Mouse (Mus musculus): ENCODE results near the gene Rnd2. TPM values are rescaled to one million over a fixed set of nuclear protein-coding genes. Genes with fewer than 3 reads are reported as not detected.
A peak's percentile ranks its signal among the peaks of the same experiment; 100 is the strongest.
"Not testable (repeated sequence)": the region's sequence is repeated elsewhere in the genome, so short reads cannot be mapped to it uniquely, and the experiment has no call there.

The Rnd2 gene
- polyA plus RNA-seq, 1 experiment from 2014 or later = 37.5 TPM

DNA sequence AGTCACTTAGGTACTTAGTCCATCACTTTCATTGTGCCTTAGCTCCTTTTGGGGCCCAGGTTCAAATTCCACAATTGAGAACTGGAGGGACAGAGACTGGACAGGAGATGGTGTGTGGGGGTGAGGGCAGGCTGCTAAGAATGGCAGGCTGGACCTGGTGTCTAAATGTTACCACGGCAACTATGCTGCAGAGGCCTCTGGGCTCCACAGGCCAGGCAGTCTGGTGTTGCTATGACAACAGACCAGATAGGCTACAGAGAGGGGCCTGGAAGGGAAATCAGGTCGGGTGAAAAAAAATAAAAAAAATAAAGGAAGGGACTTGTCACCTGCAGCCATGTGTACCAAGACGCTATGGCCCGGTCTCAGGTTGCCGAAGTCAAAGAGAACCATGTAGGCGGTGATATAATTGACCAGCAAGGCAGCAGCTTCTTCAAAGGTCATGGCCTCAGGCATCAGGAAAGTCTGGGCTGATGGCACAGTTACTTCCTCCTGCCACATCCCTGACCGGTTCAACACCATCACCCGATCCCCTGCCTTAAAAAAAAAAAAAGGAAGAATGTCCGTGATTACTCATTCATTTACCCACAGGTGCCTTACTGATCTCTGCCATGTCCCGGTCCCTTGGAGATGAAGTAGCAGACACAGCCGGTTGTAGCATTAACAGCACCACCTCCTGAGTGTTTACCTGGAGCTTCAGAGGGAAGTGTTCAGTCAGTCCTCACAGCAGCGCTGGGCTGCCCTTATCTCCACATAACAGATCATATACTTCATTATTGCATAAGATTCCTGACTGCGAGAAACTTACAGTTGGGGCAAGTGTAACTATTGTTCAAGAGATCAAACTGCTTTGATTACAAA, 2.0 kb upstream of the Rnd2 start:
- Histone ChIP-seq H3K27ac (ENCODE audit: low read depth, low read length) (0 out of 2 replicates have a peak overlapping the region, but pooled peaks have one; percentile 40), H3K9ac (ENCODE audit: low read length) (peak overlapping the region; percentile 16; the same call in 1 of the 2 replicates), H3K4me2 (peak overlapping the region; percentile 95), H3K4me1 (ENCODE audit: control insufficient read depth, insufficient read depth, low read length) (peaks cover 42% of the 10 kb centered on the region), H3K27me3 (ENCODE audit: control insufficient read depth, insufficient read depth, low read length) (peaks cover 2% of the 10 kb centered on the region; the same call in 1 of the 2 replicates), H3K36me3 (ENCODE audit: control insufficient read depth, insufficient read depth, low read length) (no peaks in the 10 kb centered on the region; the same call in 1 of the 2 replicates), H3K9me3 (ENCODE audit: control insufficient read depth, low read length) (no peaks in the 10 kb centered on the region), H3K4me3 (ENCODE audit: low read depth, low read length) (no peak overlapping the region)
- ATAC-seq (ENCODE audit: low FRiP score) (peak; percentile 80), DNase-seq (ENCODE audit: low spot score, missing footprints) (peak; percentile 91)
- 41% methylated on average over 13 of the region's 13 CpGs for WGBS

DNA sequence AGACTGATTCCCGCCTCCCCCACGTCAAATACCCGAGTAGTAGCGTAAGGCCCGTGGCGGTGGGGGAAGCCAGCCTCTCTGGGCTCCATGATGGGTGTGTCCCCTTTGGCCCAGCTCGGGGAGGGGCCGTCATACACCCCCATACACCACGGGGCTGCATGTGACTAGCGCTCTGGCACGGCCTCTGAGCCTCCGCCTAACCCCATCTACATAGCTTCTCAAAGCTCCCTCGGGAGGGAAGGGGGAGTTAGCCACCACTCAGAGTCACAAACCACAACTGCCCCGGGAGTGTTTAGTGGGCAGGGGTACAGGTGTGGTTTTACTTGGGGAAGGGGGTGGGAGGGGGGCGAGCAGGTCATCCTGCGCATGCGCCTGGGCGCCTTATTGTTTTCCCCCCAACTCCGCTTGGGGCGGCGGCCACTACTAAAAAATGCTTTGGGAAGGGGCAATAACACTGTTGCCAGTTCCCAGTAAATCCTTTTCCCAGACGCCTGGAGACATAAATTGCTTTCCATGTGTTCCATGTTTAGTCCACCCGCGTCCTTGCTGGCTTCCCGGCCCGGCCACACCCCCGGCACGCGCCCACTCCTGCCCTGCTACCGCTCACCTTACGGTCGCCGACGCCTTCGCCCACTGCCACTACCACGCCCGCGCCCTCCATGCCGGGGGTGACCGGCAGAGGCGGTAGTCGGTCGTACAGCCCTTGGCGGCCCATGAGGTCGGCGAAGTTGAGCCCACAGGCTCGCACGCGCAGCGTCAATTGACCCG, 486 bp downstream of the Rnd2 start:
- peak; percentile 94 for DNase-seq (ENCODE audit: low spot score, missing footprints)
- no peaks in the 10 kb centered on the region; the same call in 1 of the 2 replicates for H3K36me3 ChIP-seq (ENCODE audit: control insufficient read depth, insufficient read depth, low read length)
- H3K4me3 ChIP-seq (ENCODE audit: low read depth, low read length) = peak overlapping the region; percentile 73
- H3K9ac ChIP-seq (ENCODE audit: low read length) = peak overlapping the region; percentile 75
- under 1% methylated on average over 51 of the region's 51 CpGs for WGBS
- ATAC-seq (ENCODE audit: low FRiP score) = peak; percentile 20; the same call in 1 of the 2 replicates
- peaks cover 2% of the 10 kb centered on the region; the same call in 1 of the 2 replicates for H3K27me3 ChIP-seq (ENCODE audit: control insufficient read depth, insufficient read depth, low read length)
- H3K9me3 ChIP-seq (ENCODE audit: control insufficient read depth, low read length) = no peaks in the 10 kb centered on the region
- peak overlapping the region; percentile 95 for H3K4me2 ChIP-seq
- peak overlapping the region; percentile 69 for H3K27ac ChIP-seq (ENCODE audit: low read depth, low read length)
- H3K4me1 ChIP-seq (ENCODE audit: control insufficient read depth, insufficient read depth, low read length) = peaks cover 55% of the 10 kb centered on the region

DNA sequence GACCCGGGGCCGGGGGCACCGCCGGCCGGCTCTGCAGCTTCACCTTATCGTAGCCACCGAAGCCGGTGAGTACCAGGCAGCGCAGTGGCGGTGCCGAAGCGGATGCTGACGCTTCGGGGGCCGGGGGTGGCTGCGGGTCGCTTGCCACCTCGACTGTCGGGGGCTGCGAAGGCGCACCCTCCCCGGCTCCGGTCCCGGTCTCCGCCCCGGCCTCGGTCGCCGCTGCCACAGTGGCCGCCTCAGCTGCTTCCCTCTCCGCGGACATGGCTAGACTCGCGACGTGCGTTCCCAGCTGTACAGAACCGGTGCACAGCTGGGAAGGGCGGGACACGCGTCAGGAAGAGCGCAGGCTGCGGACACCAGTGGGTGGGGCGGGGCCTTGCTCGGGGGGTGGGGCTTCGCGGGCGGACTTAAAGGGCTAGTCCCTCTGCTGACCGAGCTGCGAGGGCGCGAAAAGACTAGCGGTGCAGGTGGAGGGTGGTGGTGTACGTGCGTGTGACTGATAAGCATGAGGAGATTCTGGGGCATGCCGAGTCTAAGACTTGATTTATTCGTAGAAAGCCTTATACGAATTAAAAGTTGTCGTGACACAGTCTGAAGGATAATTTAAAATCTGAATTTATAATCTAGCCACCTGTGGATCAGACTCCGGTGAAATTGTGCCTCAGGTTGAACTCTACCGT, 1.2 kb downstream of the Rnd2 start, which contains the start of gene Vat1:
Gene Vat1, minus strand, starts transcription at position 362 of the 683 bp plus-strand sequence.
- ATAC-seq (ENCODE audit: low FRiP score) (peak; percentile 50), DNase-seq (ENCODE audit: low spot score, missing footprints) (peak; percentile 94)
- peak within 1 kb of the TSS; percentile 73 for H3K4me3 ChIP-seq (ENCODE audit: low read depth, low read length)
- peak within 1 kb of the TSS; percentile 69 for H3K27ac ChIP-seq (ENCODE audit: low read depth, low read length)
- WGBS = 2% methylated on average over 60 of the region's 60 CpGs
- peaks cover 2% of the 10 kb centered on the region; the same call in 1 of the 2 replicates for H3K27me3 ChIP-seq (ENCODE audit: control insufficient read depth, insufficient read depth, low read length)
- no peaks in the 10 kb centered on the region for H3K36me3 ChIP-seq (ENCODE audit: control insufficient read depth, insufficient read depth, low read length)
- peak within 1 kb of the TSS; percentile 75 for H3K9ac ChIP-seq (ENCODE audit: low read length)
- peak within 1 kb of the TSS; percentile 95 for H3K4me2 ChIP-seq
- peaks cover 59% of the 10 kb centered on the region for H3K4me1 ChIP-seq (ENCODE audit: control insufficient read depth, insufficient read depth, low read length)
- no peaks in the 10 kb centered on the region for H3K9me3 ChIP-seq (ENCODE audit: control insufficient read depth, low read length)

DNA sequence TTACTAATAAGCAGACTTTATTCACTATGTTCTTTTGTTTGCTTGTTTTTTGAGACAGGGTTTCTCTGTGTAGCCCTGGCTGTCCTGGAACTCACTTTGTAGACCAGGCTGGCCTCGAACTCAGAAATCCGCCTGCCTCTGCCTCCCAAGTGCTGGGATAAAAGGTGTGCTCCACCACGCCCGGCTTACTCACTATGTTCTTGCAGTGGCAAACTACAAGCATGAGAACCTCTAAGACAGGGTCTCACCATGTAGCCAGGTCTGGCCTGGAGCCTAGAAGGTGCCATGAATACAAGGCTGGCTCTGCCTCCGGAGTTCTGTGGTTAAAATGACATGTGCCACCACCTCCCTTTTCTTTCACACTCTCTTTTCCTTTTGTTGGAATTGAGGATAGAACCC, 1.8 kb downstream of the Rnd2 start:
- ATAC-seq (ENCODE audit: low FRiP score); H3K27ac ChIP-seq (ENCODE audit: low read depth, low read length); H3K9me3 ChIP-seq (ENCODE audit: control insufficient read depth, low read length); DNase-seq (ENCODE audit: low spot score, missing footprints); H3K27me3 ChIP-seq (ENCODE audit: control insufficient read depth, insufficient read depth, low read length); H3K9ac ChIP-seq (ENCODE audit: low read length); H3K36me3 ChIP-seq (ENCODE audit: control insufficient read depth, insufficient read depth, low read length): not testable (repeated sequence)
- Histone ChIP-seq H3K4me2 (peak overlapping the region; percentile 95), H3K4me3 (ENCODE audit: low read depth, low read length) (peak overlapping the region; percentile 73), H3K4me1 (ENCODE audit: control insufficient read depth, insufficient read depth, low read length) (peaks cover 59% of the 10 kb centered on the region)
- 54% methylated on average over 5 of the region's 5 CpGs for WGBS

DNA sequence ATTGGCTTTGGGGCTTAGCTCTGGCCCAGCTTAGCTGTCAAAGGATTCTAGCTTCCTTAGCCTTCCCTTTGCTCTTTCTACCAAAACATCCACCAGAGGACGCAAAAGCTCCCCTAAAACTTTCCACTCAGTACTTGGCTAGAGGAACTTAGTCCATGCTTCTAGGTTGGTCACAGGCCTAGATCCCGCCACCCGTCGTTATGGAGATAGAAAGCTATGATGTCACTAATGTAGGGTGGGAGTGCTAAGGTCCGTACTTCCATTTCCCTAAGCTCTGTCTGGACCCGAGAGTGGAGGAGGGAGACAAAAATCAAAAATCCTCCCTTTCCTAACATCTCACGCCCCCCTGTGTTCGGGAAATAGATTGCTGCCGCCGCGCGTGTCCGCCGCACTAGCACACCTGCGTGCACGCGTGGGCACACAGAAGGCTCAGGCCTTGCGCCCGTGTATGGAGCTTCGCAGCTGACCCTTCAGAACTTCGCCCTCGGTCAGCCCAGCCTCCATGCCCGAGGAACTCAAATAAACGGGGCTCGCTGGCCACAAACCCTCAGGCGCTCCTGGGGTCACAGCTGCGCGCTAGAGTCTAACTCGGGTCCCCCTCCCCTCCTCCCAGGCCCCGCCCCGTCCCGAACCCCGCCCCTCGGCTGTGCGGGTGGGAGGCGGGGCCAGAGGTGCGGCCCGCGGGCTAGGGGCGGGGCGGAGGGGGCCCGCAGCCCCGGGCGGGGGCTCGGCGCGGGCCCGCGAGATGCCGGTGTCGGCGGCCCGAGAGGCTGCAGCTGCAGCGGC, 2.9 kb downstream of the Rnd2 start:
- Histone ChIP-seq H3K27ac (ENCODE audit: low read depth, low read length) (peak overlapping the region; percentile 76), H3K4me2 (peak overlapping the region; percentile 83), H3K9ac (ENCODE audit: low read length) (peak overlapping the region; percentile 84), H3K9me3 (ENCODE audit: control insufficient read depth, low read length) (no peaks in the 10 kb centered on the region), H3K36me3 (ENCODE audit: control insufficient read depth, insufficient read depth, low read length) (no peaks in the 10 kb centered on the region), H3K27me3 (ENCODE audit: control insufficient read depth, insufficient read depth, low read length) (peaks cover 2% of the 10 kb centered on the region; the same call in 1 of the 2 replicates), H3K4me1 (ENCODE audit: control insufficient read depth, insufficient read depth, low read length) (peaks cover 51% of the 10 kb centered on the region), H3K4me3 (ENCODE audit: low read depth, low read length) (peak overlapping the region; percentile 85)
- WGBS = under 1% methylated on average over 40 of the region's 54 CpGs
- DNase-seq (ENCODE audit: low spot score, missing footprints) = peak; percentile 99
- ATAC-seq (ENCODE audit: low FRiP score) = peak; percentile 76

DNA sequence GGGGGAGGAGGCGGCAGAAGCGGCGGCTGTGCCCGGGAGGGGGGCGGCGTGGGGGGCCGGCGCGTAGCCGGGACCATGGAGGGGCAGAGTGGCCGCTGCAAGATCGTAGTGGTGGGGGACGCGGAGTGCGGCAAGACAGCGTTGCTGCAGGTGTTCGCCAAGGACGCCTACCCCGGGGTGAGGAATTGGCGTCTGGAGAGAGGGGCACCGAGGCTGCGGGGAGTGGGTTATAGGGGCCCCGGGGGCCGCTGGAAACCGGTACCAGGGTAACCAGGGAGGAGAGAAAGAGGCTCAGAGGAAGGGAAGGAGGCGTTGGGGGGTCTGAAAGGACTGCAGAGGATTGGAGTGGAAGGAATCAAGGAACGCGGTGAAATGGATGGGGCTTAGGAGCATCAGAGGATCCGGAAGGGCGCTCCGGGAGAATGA, 3.5 kb downstream of the Rnd2 start:
- ATAC-seq (ENCODE audit: low FRiP score) (peak; percentile 55), DNase-seq (ENCODE audit: low spot score, missing footprints) (peak; percentile 96)
- Histone ChIP-seq H3K27me3 (ENCODE audit: control insufficient read depth, insufficient read depth, low read length) (peaks cover 2% of the 10 kb centered on the region; the same call in 1 of the 2 replicates), H3K9me3 (ENCODE audit: control insufficient read depth, low read length) (no peaks in the 10 kb centered on the region), H3K4me2 (peak overlapping the region; percentile 83), H3K27ac (ENCODE audit: low read depth, low read length) (peak overlapping the region; percentile 76), H3K4me3 (ENCODE audit: low read depth, low read length) (peak overlapping the region; percentile 85), H3K4me1 (ENCODE audit: control insufficient read depth, insufficient read depth, low read length) (peaks cover 45% of the 10 kb centered on the region), H3K9ac (ENCODE audit: low read length) (peak overlapping the region; percentile 84), H3K36me3 (ENCODE audit: control insufficient read depth, insufficient read depth, low read length) (no peaks in the 10 kb centered on the region)
- WGBS = under 1% methylated on average over 29 of the region's 31 CpGs

DNA sequence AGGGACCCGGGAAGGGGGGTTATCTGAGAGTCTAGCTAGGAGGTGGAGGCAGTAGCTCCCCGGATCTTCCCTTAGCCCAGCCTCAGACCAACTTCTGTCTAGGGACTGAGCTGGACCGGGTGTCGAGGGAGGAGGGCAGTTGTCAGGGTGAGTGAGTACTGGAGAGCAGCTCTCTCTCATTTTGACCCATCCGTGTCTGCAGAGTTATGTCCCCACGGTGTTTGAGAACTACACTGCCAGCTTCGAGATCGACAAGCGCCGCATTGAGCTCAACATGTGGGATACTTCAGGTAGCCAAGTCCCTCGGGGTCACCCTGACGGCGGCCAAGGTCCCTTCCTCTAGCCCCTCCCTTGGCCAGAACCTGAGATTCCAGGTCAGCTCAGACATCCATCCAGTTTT, 3.9 kb downstream of the Rnd2 start:
- Histone ChIP-seq H3K27me3 (ENCODE audit: control insufficient read depth, insufficient read depth, low read length) (peaks cover 2% of the 10 kb centered on the region; the same call in 1 of the 2 replicates), H3K27ac (ENCODE audit: low read depth, low read length) (peak overlapping the region; percentile 76; the same call in 1 of the 2 replicates), H3K4me3 (ENCODE audit: low read depth, low read length) (peak overlapping the region; percentile 85), H3K36me3 (ENCODE audit: control insufficient read depth, insufficient read depth, low read length) (no peaks in the 10 kb centered on the region), H3K4me1 (ENCODE audit: control insufficient read depth, insufficient read depth, low read length) (peaks cover 41% of the 10 kb centered on the region), H3K9ac (ENCODE audit: low read length) (peak overlapping the region; percentile 84), H3K4me2 (peak overlapping the region; percentile 83), H3K9me3 (ENCODE audit: control insufficient read depth, low read length) (no peaks in the 10 kb centered on the region)
- no peak for DNase-seq (ENCODE audit: low spot score, missing footprints)
- WGBS = 5% methylated on average over 13 of the region's 13 CpGs
- peak; percentile 10; the same call in 1 of the 2 replicates for ATAC-seq (ENCODE audit: low FRiP score)

DNA sequence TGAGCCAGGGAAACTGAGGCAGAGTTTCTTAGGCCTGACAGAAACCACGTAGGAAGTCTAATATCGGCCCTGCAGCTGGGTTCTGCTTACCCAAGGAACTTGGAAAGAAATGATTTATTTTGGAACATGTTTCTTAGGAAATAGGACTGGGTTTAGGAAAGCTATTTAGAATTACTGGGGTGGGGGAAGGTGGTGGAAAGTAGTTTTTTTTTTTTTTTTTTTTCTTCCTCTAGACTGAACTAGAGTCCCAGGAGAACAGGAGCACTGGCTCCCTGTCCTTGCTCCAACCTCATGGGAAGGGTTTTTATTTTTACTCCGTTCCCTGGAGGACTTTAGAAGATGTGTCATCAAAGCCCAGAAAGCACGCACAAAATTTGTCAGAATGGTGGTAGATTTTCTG, 4.4 kb downstream of the Rnd2 start:
- peak overlapping the region; percentile 84 for H3K9ac ChIP-seq (ENCODE audit: low read length)
- ATAC-seq (ENCODE audit: low FRiP score) (no peak), DNase-seq (ENCODE audit: low spot score, missing footprints) (no peak)
- no peaks in the 10 kb centered on the region for H3K9me3 ChIP-seq (ENCODE audit: control insufficient read depth, low read length)
- H3K4me1 ChIP-seq (ENCODE audit: control insufficient read depth, insufficient read depth, low read length) = peaks cover 37% of the 10 kb centered on the region
- peak overlapping the region; percentile 85 for H3K4me3 ChIP-seq (ENCODE audit: low read depth, low read length)
- WGBS = 75% methylated on average over 4 of the region's 4 CpGs
- no peak overlapping the region for H3K27ac ChIP-seq (ENCODE audit: low read depth, low read length)
- H3K36me3 ChIP-seq (ENCODE audit: control insufficient read depth, insufficient read depth, low read length) = no peaks in the 10 kb centered on the region
- peaks cover 2% of the 10 kb centered on the region; the same call in 1 of the 2 replicates for H3K27me3 ChIP-seq (ENCODE audit: control insufficient read depth, insufficient read depth, low read length)
- peak overlapping the region; percentile 83 for H3K4me2 ChIP-seq
